Mouse (Mus musculus) intestine, postnatal 0 days (tissue): Measurements from ENCODE around the gene Elavl2. TPM values are rescaled to one million over a fixed set of nuclear protein-coding genes. Genes with fewer than 3 reads are reported as not detected.
A peak's percentile ranks its signal among the peaks of the same experiment; 100 is the strongest.

Experiments used
- ATAC-seq: fragments of 200-750 bp; cut with Nextera tagmentation; 2 replicates; pipeline ENCODE4 v1.8.0; 2017; ENCODE audit warnings: mild to moderate bottlenecking, moderate TSS enrichment, moderate library complexity
- H3K27ac ChIP-seq: fragments of 300-500 bp; sonication (generic); 2 replicates; pipeline ENCODE4 v1.5.1; 2014; ENCODE audit warnings: mild to moderate bottlenecking, low read depth, low read length, moderate library complexity
- H3K27me3 ChIP-seq: fragments of 300-500 bp; sonication (generic); replicated peaks from 2 replicates; pipeline ENCODE4 v1.6.1; 2014; ENCODE audit warnings: low read length, mixed read lengths; ENCODE audit not compliant: control insufficient read depth, insufficient read depth
- H3K36me3 ChIP-seq: fragments of 300-500 bp; sonication (generic); 2 replicates; pipeline ENCODE4 v1.6.1; 2014; ENCODE audit warnings: mild to moderate bottlenecking, moderate library complexity; ENCODE audit not compliant: control insufficient read depth, insufficient read depth
- H3K4me1 ChIP-seq: fragments of 300-500 bp; sonication (generic); replicated peaks from 2 replicates; pipeline ENCODE4 v1.6.1; 2014; ENCODE audit warnings: antibody characterized with exemption, low read length, mixed read lengths; ENCODE audit not compliant: control insufficient read depth, insufficient read depth
- H3K4me2 ChIP-seq: fragments of 300-500 bp; sonication (generic); replicated peaks from 2 replicates; pipeline ENCODE4 v1.6.1; 2014; ENCODE audit warnings: low read depth, mild to moderate bottlenecking, moderate library complexity
- H3K4me3 ChIP-seq: fragments of 300-500 bp; sonication (generic); 2 replicates; pipeline ENCODE4 v1.5.1; 2014; ENCODE audit warnings: low read depth, low read length
- H3K9ac ChIP-seq: fragments of 300-500 bp; sonication (generic); 2 replicates; pipeline ENCODE4 v1.6.1; 2014; ENCODE audit warnings: mild to moderate bottlenecking, low read depth, low read length
- H3K9me3 ChIP-seq: fragments of 300-500 bp; sonication (generic); 2 replicates; pipeline ENCODE4 v1.6.1; 2016; ENCODE audit warnings: mixed run types; ENCODE audit not compliant: control insufficient read depth
- CTCF ChIP-seq: sonication (generic); IDR thresholded peaks from 2 replicates; pipeline ENCODE4 v1.5.1; 2016; ENCODE audit warnings: low read depth, mild to moderate bottlenecking, control low read depth, antibody characterized with exemption, moderate library complexity
- WGBS: fragments of 180-500 bp; shearing (Covaris S2); extraction: QIAGEN DNeasy Blood & Tissue Kit; methylation state at CpG from one replicate; pipeline ENCODE4 v1.1.7; 2014; 5-methylcytosine and 5-hydroxymethylcytosine counted together
- polyA plus RNA-seq: library from polyadenylated mRNA; unstranded; fragments of >200 nt; fragmentation: Nextera tagmentation; extraction: Ambion mirVana; gene quantifications from 2 replicates; pipeline ENCODE4 v1.2.1, GENCODE M21; 2015

The Elavl2 gene
- polyA plus RNA-seq, 1 experiment from 2014 or later = 1.1 TPM

- no peaks in the 10 kb centered on the region for H3K4me1 ChIP-seq
- TF ChIP-seq CTCF = no peak
- no peaks in the 10 kb centered on the region for H3K9me3 ChIP-seq
- H3K27me3 ChIP-seq = no peaks in the 10 kb centered on the region
- H3K4me3 ChIP-seq = no peak overlapping the region
- no peaks in the 10 kb centered on the region for H3K36me3 ChIP-seq
- H3K9ac ChIP-seq = no peak overlapping the region
- H3K4me2 ChIP-seq = no peak overlapping the region
- no peak for ATAC-seq
- WGBS = 86% methylated on average over 3 of the region's 3 CpGs
- H3K27ac ChIP-seq = no peak overlapping the region
These were observed 12.9 kb downstream of the Elavl2 start for GRCm38 (mm10) chr4:91387701-91388100.

GRCm38 (mm10) chr4:91381201-91381627, 19.4 kb downstream of the Elavl2 start:
- no peak for ATAC-seq

GRCm38 (mm10) chr4:91380341-91381117, 20.1 kb downstream of the Elavl2 start:
- Histone ChIP-seq H3K27me3 (peaks cover 27% of the 10 kb centered on the region; the same call in 1 of the 2 replicates), H3K4me3 (no peak overlapping the region), H3K36me3 (no peaks in the 10 kb centered on the region), H3K4me1 (0 out of 2 replicates have a peak, but pooled peaks cover 4% of the 10 kb centered on the region), H3K9me3 (no peaks in the 10 kb centered on the region), H3K4me2 (no peak overlapping the region), H3K27ac (no peak overlapping the region), H3K9ac (no peak overlapping the region)
- TF ChIP-seq CTCF = no peak
- no peak for ATAC-seq
- 9% methylated on average over 24 of the region's 24 CpGs for WGBS

More at GRCm38 (mm10) chr4:91381201-91381627, 19.4 kb downstream of the Elavl2 start:
- no peak overlapping the region for H3K4me3 ChIP-seq
- no peak overlapping the region for H3K9ac ChIP-seq
- H3K27ac ChIP-seq = no peak overlapping the region
- no peaks in the 10 kb centered on the region for H3K9me3 ChIP-seq
- H3K4me2 ChIP-seq = no peak overlapping the region
- peaks cover 25% of the 10 kb centered on the region; the same call in 1 of the 2 replicates for H3K27me3 ChIP-seq
- no peak for TF ChIP-seq CTCF
- H3K36me3 ChIP-seq = no peaks in the 10 kb centered on the region
- 5% methylated on average over 13 of the region's 13 CpGs for whole genome bisulfite sequencing
- 0 out of 2 replicates have a peak, but pooled peaks cover 4% of the 10 kb centered on the region for H3K4me1 ChIP-seq

- Histone ChIP-seq H3K4me3 (no peak overlapping the region), H3K27me3 (peaks cover 35% of the 10 kb centered on the region), H3K36me3 (no peaks in the 10 kb centered on the region), H3K9me3 (no peaks in the 10 kb centered on the region), H3K27ac (no peak overlapping the region), H3K4me1 (0 out of 2 replicates have a peak, but pooled peaks cover 4% of the 10 kb centered on the region), H3K4me2 (no peak overlapping the region), H3K9ac (no peak overlapping the region)
- ATAC-seq = no peak
- TF ChIP-seq CTCF = peak; percentile 41
- under 1% methylated on average over 9 of the region's 9 CpGs for WGBS
These were observed 21.0 kb downstream of the Elavl2 start for GRCm38 (mm10) chr4:91379559-91379958.

- H3K36me3 ChIP-seq = no peaks in the 10 kb centered on the region
- peaks cover 59% of the 10 kb centered on the region for H3K27me3 ChIP-seq
- no peak overlapping the region for H3K9ac ChIP-seq
- TF ChIP-seq CTCF = no peak
- under 1% methylated on average over 28 of the region's 28 CpGs for WGBS
- no peak overlapping the region for H3K27ac ChIP-seq
- peak; percentile 95 for ATAC-seq
- peak overlapping the region; percentile 75 for H3K4me2 ChIP-seq
- H3K4me3 ChIP-seq = peak overlapping the region; percentile 43
- 0 out of 2 replicates have a peak, but pooled peaks cover 4% of the 10 kb centered on the region for H3K4me1 ChIP-seq
- no peaks in the 10 kb centered on the region for H3K9me3 ChIP-seq
These were observed 24.2 kb downstream of the Elavl2 start for GRCm38 (mm10) chr4:91376317-91376910.

GRCm38 (mm10) chr4:91375372-91375687, 25.3 kb downstream of the Elavl2 start:
- peak overlapping the region; percentile 75 for H3K4me2 ChIP-seq
- H3K9me3 ChIP-seq = no peaks in the 10 kb centered on the region
- H3K4me1 ChIP-seq = 0 out of 2 replicates have a peak, but pooled peaks cover 4% of the 10 kb centered on the region
- no peak for ATAC-seq
- peaks cover 62% of the 10 kb centered on the region for H3K27me3 ChIP-seq
- 2% methylated on average over 7 of the region's 7 CpGs for WGBS
- TF ChIP-seq CTCF = no peak
- no peak overlapping the region for H3K27ac ChIP-seq
- H3K4me3 ChIP-seq = peak overlapping the region; percentile 43
- H3K9ac ChIP-seq = no peak overlapping the region
- H3K36me3 ChIP-seq = no peaks in the 10 kb centered on the region
